Mouse (Mus musculus) stomach, postnatal 0 days (tissue): ENCODE data around the gene Vps37b. TPM values are rescaled to one million over a fixed set of nuclear protein-coding genes. Genes with fewer than 3 reads are reported as not detected.

Source experiments
- ATAC-seq: fragments of 200-750 bp; cut with Nextera tagmentation; 2 replicates; pipeline ENCODE4 v1.8.0; 2017; ENCODE audit not compliant: low FRiP score, low TSS enrichment
- DNase-seq: peaks from one replicate; pipeline ENCODE4 v3.0.0-alpha.2; 2016; ENCODE audit warnings: low spot score
- H3K27ac ChIP-seq: fragments of 300-500 bp; sonication (generic); replicated peaks from 2 replicates; pipeline ENCODE4 v1.5.1; 2014; ENCODE audit warnings: mild to moderate bottlenecking, control low read depth
- H3K27me3 ChIP-seq: fragments of 300-500 bp; sonication (generic); 2 replicates; pipeline ENCODE4 v1.6.1; 2014; ENCODE audit warnings: low read length; ENCODE audit not compliant: control insufficient read depth, insufficient read depth
- H3K36me3 ChIP-seq: fragments of 300-500 bp; sonication (generic); 2 replicates; pipeline ENCODE4 v1.6.1; 2014; ENCODE audit warnings: low read length, mixed read lengths; ENCODE audit not compliant: control insufficient read depth, insufficient read depth
- H3K4me1 ChIP-seq: fragments of 300-500 bp; sonication (generic); replicated peaks from 2 replicates; pipeline ENCODE4 v1.6.1; 2014; ENCODE audit warnings: antibody characterized with exemption; ENCODE audit not compliant: control insufficient read depth, insufficient read depth
- H3K4me2 ChIP-seq: fragments of 300-500 bp; sonication (generic); replicated peaks from 2 replicates; pipeline ENCODE4 v1.6.1; 2014; ENCODE audit warnings: low read depth, mild to moderate bottlenecking, control low read depth, moderate library complexity
- H3K4me3 ChIP-seq: fragments of 300-500 bp; sonication (generic); 2 replicates; pipeline ENCODE4 v1.5.1; 2014; ENCODE audit warnings: low read depth, low read length, control low read depth
- H3K9ac ChIP-seq: fragments of 300-500 bp; sonication (generic); 2 replicates; pipeline ENCODE4 v1.6.1; 2014; ENCODE audit warnings: mild to moderate bottlenecking, low read length, control low read depth, mixed read lengths
- H3K9me3 ChIP-seq: fragments of 300-500 bp; sonication (generic); 2 replicates; pipeline ENCODE4 v1.6.1; 2016; ENCODE audit warnings: low read length; ENCODE audit not compliant: control insufficient read depth
- CTCF ChIP-seq: IDR thresholded peaks from 2 replicates; pipeline ENCODE4 v1.5.1; 2016; ENCODE audit warnings: antibody characterized with exemption, low read depth, mild to moderate bottlenecking, moderate library complexity
- EP300 ChIP-seq: optimal IDR thresholded peaks from 2 replicates; pipeline ENCODE3; 2016; ENCODE audit warnings: antibody characterized with exemption
- WGBS: fragments of 180-500 bp; shearing (Covaris S2); extraction: QIAGEN DNeasy Blood & Tissue Kit; methylation state at CpG from one replicate; pipeline ENCODE4 v1.1.7; 2014; 5-methylcytosine and 5-hydroxymethylcytosine counted together
- polyA plus RNA-seq: library from polyadenylated mRNA; unstranded; fragments of >200 nt; fragmentation: Nextera tagmentation; extraction: Ambion mirVana; gene quantifications from 2 replicates; pipeline ENCODE4 v1.2.1, GENCODE M21; 2015

Vps37b gene
- polyA plus RNA-seq, 1 experiment from 2014 or later: 31.0 TPM

DNA sequence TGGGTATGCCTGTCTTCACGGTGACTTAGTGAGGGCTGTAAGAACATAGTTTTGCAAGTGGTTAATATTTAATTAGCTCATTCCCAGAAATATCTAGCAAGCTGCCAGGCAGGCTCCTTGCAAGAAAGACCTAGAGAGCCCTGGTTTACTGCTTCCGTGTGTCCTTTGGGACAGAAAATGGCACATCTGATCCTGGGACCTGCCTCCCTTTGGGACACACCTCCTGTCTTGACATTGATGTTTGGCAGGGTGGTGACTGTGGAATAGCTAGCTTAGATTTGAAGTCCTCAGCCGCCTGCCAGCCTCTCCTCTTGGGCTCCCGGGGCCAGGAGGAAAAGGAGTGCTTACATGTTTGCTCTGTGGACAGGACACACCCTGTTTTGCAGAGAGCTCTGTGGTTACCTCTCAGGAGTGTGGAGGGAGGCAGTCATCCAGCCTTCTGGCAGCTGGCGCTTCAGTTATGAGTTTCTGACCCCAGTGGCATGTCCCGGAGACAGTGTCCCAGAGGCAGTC lies 56.3 kb downstream of the Vps37b start:
- Histone ChIP-seq H3K36me3 (no peaks in the 10 kb centered on the region), H3K9me3 (no peaks in the 10 kb centered on the region), H3K4me1 (0 out of 2 replicates have a peak, but pooled peaks cover 3% of the 10 kb centered on the region), H3K27ac (peak overlapping the region; percentile 94), H3K4me3 (peak overlapping the region; percentile 10; the same call in 1 of the 2 replicates), H3K4me2 (peak overlapping the region; percentile 88), H3K27me3 (no peaks in the 10 kb centered on the region), H3K9ac (no peak overlapping the region; the same call in 1 of the 2 replicates)
- 46% methylated on average over 6 of the region's 6 CpGs for WGBS
- peak; percentile 81 for ATAC-seq
- TF ChIP-seq CTCF (no peak), EP300 (no peak)
- peak; percentile 85 for DNase-seq

DNA sequence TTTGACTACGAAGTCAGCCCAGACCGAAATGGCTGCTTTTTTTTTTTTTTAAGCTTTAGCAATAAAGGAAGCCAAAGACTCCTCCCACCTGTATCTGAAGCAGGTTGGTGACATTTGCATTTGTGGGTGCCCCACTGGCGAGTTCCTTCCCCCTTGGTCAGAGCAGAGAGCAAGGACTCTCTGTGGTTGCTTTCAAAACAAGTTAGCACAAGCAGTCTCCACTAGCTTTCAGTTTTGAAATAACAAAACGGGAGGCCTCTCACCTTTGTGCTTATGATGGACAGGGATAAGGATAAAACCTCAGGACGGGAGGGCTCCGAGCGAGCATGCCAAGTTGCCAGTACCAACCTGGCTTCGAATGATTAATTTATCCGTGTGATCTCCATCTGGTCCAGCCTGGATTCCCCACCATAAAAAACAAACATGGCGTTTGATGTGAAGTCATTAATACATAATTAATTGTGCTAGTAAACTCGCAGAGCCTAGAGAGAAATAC lies 57.4 kb downstream of the Vps37b start:
- WGBS: 14% methylated on average over 11 of the region's 11 CpGs

DNA sequence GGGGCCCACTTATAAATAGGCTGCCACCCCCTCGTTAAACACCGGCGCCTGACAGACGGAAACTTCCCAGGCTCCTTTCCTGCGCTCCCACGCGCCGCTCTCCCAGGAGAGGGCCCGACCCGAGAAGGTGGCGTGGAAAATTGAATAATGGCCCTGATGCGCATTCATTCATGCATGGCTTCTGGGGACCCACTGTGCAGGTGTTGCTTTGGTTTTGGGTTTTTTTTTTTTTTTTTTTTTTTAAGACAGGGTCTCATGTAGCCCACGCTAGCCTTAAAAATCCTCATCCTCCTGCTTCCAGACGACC lies 57.9 kb downstream of the Vps37b start:
- ATAC-seq: no peak
- DNase-seq: no peak
- H3K9me3 ChIP-seq: no peaks in the 10 kb centered on the region
- peak overlapping the region; percentile 79 for H3K9ac ChIP-seq
- H3K4me3 ChIP-seq: peak overlapping the region; percentile 65
- 0 out of 2 replicates have a peak, but pooled peaks cover 3% of the 10 kb centered on the region for H3K4me1 ChIP-seq
- under 1% methylated on average over 14 of the region's 14 CpGs for WGBS
- no peak for TF ChIP-seq EP300
- peak overlapping the region; percentile 88 for H3K4me2 ChIP-seq
- no peaks in the 10 kb centered on the region for H3K27me3 ChIP-seq
- peak overlapping the region; percentile 94 for H3K27ac ChIP-seq
- no peaks in the 10 kb centered on the region for H3K36me3 ChIP-seq

More for the DNA sequence above, 57.4 kb downstream of the Vps37b start:
- peak; percentile 50 for DNase-seq
- Histone ChIP-seq H3K9me3 (no peaks in the 10 kb centered on the region), H3K27ac (peak overlapping the region; percentile 94), H3K4me1 (0 out of 2 replicates have a peak, but pooled peaks cover 3% of the 10 kb centered on the region), H3K4me3 (peak overlapping the region; percentile 65), H3K27me3 (no peaks in the 10 kb centered on the region), H3K9ac (0 out of 2 replicates have a peak overlapping the region, but pooled peaks have one; percentile 23), H3K4me2 (peak overlapping the region; percentile 88), H3K36me3 (no peaks in the 10 kb centered on the region)
- ATAC-seq: no peak
- TF ChIP-seq CTCF (no peak), EP300 (peak; percentile 20)

DNA sequence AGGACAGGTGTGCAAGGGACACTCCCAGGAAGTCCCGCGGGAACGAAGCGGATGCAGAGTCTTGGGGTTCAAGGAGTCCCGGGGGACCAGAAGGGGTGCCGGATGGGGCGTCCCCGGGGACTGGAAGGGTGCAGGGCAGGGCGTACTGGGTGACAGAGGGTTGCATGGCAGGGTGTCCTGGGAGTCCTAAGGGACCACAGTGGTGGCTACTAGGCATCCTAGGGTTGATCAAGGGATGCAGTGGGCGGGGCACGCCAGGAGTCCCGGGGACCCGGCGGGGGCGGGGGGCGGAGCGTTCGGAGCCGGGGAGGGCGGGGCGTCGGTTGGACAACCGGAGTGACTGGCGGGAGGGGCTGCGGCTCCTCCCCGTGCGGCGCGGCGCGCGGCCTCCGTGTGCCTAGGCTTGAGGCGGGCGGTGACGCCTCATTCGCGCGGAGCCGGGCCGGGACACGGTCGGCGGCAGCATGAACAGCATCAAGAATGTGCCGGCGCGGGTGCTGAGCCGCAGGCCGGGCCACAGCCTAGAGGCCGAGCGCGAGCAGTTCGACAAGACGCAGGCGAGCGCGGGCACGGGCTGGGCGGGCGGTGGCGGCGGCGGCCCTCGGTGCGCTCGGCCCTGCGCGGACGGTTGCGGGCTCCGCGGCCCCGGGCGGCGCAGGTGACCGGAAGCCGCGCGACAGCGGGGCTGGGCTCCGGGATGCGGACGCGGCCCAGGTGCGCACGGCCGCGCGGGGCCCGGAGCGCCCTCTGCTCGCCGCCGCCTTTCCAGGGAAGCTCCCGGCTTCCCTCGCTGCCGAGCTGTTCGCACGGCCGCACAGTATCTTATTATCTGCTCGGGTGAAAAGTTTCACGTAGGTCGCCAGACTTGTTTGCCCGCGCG lies 58.5 kb downstream of the Vps37b start, which contains the start of gene Hip1r:
Hip1r (plus strand) TSS at position 330 of the 880 bp plus-strand sequence.
- peak within 1 kb of the TSS; percentile 65 for H3K4me3 ChIP-seq
- peak within 1 kb of the TSS; percentile 94 for H3K27ac ChIP-seq
- H3K9me3 ChIP-seq: no peaks in the 10 kb centered on the region
- peak within 1 kb of the TSS; percentile 88 for H3K4me2 ChIP-seq
- H3K27me3 ChIP-seq: no peaks in the 10 kb centered on the region
- no peak for TF ChIP-seq CTCF
- no peak for TF ChIP-seq EP300
- ATAC-seq: peak; percentile 76
- no peaks in the 10 kb centered on the region for H3K36me3 ChIP-seq
- H3K4me1 ChIP-seq: 0 out of 2 replicates have a peak, but pooled peaks cover 3% of the 10 kb centered on the region
- H3K9ac ChIP-seq: peak within 1 kb of the TSS; percentile 79
- 1% methylated on average over 76 of the region's 106 CpGs for WGBS
- DNase-seq: peak; percentile 94

DNA sequence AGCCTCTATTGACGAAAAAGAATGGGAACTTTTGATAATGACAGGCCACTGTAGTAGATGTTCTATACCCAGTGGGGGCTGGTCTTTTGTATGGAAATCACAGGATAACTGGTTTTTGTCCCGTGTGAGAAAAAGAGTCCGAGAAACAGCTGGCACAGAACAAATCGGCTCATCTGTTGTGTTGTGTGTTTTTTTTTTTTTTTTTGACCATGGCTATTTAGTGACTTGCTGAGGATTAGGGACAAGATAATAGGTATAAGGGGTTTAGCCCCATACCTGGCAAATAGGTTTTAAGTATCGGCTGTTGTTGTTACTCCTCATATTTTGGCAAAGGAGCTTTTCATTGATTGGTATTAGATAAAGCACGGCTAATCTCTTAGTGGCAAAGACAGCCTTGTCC lies 59.6 kb downstream of the Vps37b start:
- Histone ChIP-seq H3K4me1 (no peaks in the 10 kb centered on the region), H3K36me3 (no peaks in the 10 kb centered on the region), H3K9me3 (no peaks in the 10 kb centered on the region), H3K4me3 (no peak overlapping the region), H3K27me3 (no peaks in the 10 kb centered on the region), H3K4me2 (no peak overlapping the region), H3K27ac (no peak overlapping the region), H3K9ac (no peak overlapping the region)
- 65% methylated on average over 6 of the region's 6 CpGs for WGBS
- no peak for TF ChIP-seq EP300
- no peak for TF ChIP-seq CTCF
- ATAC-seq (no peak), DNase-seq (no peak)
